Mouse (Mus musculus) heart, postnatal 10 days (tissue): ENCODE data around the gene Rhot1. TPM values are rescaled to one million over a fixed set of nuclear protein-coding genes. Genes with fewer than 3 reads are reported as not detected.

Source experiments
- DNase-seq, 2 experiments: peaks; one replicate each; pipeline ENCODE4 v3.0.0; 2021
- intact Hi-C: fragments of 180-260 bp; cut with DNase I; formaldehyde crosslinking; loops from one replicate; pipeline ENCODE4 v1.15.1; 2025
- total RNA-seq, 2 experiments: library from RNA; stranded (reverse); gene quantifications; 2 replicates each; pipeline ENCODE4 v1.2.3; 2021

Rhot1 gene
- total RNA-seq, 2 experiments from 2014 or later = 67.4 to 72.5 TPM

DNA sequence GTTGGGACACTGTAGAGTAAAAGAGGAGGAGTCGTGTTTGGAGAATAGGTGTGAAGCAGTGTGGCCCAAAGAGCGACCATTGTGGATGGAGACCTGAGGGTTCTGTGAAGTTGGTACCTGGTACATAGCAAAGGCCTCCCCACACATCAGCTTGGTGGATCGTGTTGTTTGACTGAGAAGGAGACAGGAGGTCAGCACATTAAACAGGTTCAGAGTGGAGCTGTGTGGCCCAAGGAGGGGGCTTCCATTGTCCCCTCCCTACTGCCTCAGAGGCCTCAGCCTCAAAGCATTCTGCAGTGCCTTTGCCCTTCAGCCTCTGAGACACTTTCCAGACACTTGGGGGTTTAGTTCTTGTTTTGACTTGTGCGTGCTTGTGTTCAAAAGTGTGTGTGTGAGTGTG lies 105.1 kb downstream of the Rhot1 start:
- intact Hi-C loops = no loop called here
- no peak for DNase-seq

DNA sequence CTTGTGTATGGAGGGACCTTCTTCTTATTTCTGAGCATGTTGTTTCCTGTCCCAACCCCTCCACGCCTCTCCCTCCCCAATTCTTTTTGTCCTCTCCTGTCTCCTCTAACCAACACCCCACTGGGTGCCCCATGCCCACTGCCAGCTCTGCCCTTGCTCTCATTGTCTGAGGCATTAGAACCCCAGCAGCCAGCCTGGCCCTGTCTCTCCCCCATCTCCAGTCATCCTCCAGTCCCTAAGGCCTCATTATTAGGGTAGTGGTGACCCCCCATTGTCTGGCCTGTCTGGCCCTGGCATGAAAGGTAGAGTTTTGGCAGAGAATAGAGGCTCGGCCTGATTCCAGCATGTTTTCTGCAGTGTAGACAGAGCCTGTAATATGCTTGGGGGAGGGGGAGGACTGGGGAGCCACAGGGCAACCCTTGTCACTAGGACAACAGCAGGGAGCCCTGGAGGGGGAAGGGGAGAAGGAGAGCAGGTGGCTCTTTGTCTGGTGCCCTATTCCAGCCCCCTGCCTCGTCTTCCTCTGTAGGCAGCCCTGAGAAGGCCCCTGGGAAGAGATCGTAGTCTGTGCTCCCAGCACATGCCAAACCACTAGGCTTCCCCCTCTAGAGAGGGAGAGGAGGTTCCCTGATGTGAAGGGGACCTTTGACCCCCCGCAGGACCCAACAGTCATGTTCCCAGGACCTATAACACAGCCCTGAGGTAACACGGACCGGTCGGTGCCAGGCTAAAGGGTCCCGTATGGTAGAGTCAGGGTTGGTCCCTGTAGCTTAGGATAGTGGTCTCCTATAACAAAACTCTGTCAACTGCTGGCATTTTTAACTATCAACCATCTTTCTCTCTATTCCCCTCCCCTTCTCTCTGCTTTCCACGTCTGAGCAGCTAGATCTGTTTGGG lies 107.2 kb downstream of the Rhot1 start:
- no peak for DNase-seq
- intact Hi-C loops = no loop called here

Other genes starting within 250 kb of the Rhot1 start
- 10 to 100 TPM; 23.4 to 27.9 TPM for gene Utp6, start 246.6 kb upstream of the Rhot1 start, total RNA-seq
- gene Suz12, start 215.9 kb upstream of the Rhot1 start, total RNA-seq = 10 to 100 TPM; 37.5 to 39.4 TPM
- gene Crlf3, start 128.0 kb upstream of the Rhot1 start, total RNA-seq = 10 to 100 TPM; 16.6 to 26.5 TPM
- 1 to 10 TPM; 2.8 to 4.1 TPM for gene Atad5, start 119.6 kb upstream of the Rhot1 start, total RNA-seq
- gene Tefm, start 66.8 kb upstream of the Rhot1 start, total RNA-seq = 10 to 100 TPM; 22.6 to 23.7 TPM
- gene Adap2, start 54.9 kb upstream of the Rhot1 start, total RNA-seq = 10 to 100 TPM in 1 of 2 experiments, 1 to 10 TPM in 1; 8.8 to 18.4 TPM
- gene Rnf135, start 25.2 kb upstream of the Rhot1 start, total RNA-seq = 10 to 100 TPM in 1 of 2 experiments, 1 to 10 TPM in 1; 7.7 to 10.4 TPM
- gene Rhbdl3, start 91.9 kb downstream of the Rhot1 start, total RNA-seq = 1 to 10 TPM; 2.3 to 2.5 TPM
- 10 to 100 TPM; 16.9 to 19.1 TPM for gene 5730455P16Rik, start 169.0 kb downstream of the Rhot1 start, total RNA-seq
- gene Zfp207, start 174.3 kb downstream of the Rhot1 start, total RNA-seq = 100 to 1,000 TPM in 1 of 2 experiments, 10 to 100 TPM in 1; 93.2 to 116 TPM
- 100 to 1,000 TPM; 109 to 117 TPM for gene Psmd11, start 219.6 kb downstream of the Rhot1 start, total RNA-seq